Mouse (Mus musculus) heart, postnatal 4 days (tissue): ENCODE measurements around the gene Cyba. TPM values are rescaled to one million over a fixed set of nuclear protein-coding genes. Genes with fewer than 3 reads are reported as not detected.
A peak's percentile ranks its signal among the peaks of the same experiment; 100 is the strongest.

Source experiments
- DNase-seq: peaks from one replicate; pipeline ENCODE4 v3.0.0; 2021
- microRNA-seq, 2 experiments: library from miRNA; unstranded; fragments of <30 nt; microRNA quantifications; one replicate each; pipeline ENCODE4 v1.2.0; 2021 to 2022
- total RNA-seq, 2 experiments: library from RNA; stranded (reverse); gene quantifications; 2 replicates each; pipeline ENCODE4 v1.2.3; 2021

Gene Cyba
- total RNA-seq, 2 experiments from 2014 or later = 59.7 to 69.2 TPM

DNA sequence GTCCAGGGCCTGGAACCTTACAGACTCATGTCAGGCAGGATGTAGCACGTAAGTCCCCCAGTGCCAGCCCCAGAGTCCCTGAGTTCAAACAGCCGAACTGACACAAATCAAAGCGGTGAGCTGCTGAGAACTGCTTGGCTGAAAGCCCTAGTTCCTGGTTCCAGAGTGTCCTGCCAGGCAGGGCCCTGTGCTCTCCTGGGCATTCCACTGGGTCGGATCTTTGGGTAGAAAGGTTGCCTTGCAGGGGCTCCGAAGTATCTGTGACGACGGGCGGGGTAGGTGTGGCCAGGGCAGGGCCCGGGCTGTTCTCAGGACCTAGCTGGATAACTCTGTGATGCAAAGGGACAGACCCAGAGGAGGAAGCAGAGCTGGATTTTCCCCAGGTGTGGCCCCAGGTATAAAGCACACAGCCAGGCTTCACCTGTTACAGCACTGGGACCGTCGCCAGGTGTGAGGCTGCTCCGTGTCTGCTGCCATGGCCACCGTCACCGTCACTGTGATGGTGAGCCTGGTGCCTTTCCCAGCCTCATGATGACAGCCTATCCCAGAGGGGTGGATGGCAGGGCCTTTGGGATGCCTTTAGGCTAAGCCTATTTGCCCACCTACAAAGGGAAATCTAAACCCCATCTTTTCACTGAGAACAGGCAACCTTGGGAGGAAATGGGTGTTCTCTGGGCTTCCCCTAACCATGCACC, 11.2 kb downstream of the Cyba start, which contains the start of gene Il17c:
TSS of gene Il17c (plus strand) at position 645 of the 695 bp plus-strand sequence.
- no peak for DNase-seq

DNA sequence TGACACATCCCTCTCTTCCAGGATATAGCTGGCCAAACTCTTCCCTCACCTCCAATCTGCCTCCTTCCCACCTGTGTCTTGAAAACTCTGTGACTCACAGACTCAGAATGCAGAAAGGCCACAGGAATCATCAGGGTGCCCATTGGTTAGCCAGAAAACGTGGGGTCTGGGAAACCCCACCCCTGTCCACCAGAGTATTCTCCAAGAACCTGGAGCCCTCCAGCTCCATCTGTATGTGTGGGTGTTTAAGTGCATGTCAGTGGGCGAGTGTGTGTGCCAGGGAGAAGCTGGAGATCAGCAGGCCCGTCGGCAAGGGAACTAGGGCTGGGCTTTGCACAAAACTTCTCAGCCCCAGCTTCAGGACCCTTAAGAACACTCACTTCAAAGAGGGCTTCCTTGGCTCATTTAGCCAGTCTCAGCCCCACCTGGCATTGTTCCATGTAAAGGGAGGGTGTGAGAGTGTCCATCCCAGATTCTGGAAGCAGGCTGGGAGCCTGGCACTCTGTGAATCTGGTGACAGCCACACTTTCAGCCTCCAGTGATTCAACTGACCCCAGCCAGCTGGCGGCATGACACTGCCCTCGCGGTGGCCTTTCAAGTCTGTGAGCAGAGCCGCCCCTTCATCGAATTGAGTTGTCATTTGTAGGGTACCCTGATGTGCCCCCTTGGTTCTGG, 12.7 kb downstream of the Cyba start:
- peak; percentile 43 for DNase-seq

DNA sequence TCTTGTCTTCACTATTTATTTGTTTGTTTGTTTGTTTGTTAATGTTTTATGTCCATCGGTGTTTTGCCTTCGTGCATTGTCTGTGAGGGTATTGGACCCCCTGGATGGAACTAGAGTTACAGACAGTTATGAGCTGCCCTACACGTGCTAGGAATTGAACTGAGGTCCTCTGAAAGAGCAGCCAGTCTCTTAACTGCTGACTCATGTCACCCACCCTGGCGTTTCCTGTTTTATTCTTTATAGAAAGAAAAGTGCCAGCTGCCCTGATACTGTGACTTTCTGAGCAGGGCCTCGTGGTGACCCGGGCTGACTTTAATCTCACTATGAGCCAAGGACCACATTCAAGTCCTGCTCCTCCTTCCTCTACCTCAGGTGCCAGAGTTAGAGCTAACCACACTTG, 17.2 kb downstream of the Cyba start:
- DNase-seq = no peak

DNA sequence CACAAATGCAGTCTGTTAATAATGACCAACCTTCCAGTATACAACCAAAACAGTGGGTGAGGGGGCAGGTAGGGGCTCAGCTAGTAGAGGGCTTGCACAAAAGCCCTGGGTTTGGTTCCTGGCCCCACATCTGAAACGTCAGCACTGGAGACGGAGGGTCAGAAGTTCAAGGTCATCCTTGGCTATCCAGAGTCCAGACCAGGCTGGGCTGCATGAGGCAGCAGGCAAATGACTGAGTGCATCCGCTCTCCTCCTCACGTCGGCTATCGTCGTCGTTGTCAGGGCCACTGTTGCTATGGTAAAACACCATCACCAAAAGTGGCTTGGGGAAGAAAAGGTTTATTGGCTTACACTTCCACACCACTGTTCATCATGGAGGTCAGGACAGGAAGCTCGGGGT, 18.4 kb downstream of the Cyba start:
- no peak for DNase-seq

DNA sequence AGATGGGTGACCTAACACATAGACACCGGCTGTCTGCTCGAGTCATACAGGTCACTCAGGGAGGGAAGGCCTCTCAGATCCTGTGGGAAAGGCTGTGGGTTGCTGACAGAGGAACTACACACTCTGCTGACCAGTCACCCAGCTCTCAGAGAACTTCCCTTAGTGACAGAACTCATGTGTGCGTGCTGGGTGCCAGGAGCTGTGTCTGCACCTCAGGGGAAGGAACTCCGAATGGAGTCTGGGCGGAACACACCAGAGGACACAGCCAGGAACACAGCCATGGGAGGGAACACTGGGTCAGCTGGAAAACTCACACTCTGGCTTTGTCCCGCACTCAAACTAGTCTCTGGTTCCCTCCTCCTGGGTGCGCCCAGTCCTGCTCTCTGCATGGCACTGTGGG, 25.1 kb downstream of the Cyba start:
- no peak for DNase-seq

DNA sequence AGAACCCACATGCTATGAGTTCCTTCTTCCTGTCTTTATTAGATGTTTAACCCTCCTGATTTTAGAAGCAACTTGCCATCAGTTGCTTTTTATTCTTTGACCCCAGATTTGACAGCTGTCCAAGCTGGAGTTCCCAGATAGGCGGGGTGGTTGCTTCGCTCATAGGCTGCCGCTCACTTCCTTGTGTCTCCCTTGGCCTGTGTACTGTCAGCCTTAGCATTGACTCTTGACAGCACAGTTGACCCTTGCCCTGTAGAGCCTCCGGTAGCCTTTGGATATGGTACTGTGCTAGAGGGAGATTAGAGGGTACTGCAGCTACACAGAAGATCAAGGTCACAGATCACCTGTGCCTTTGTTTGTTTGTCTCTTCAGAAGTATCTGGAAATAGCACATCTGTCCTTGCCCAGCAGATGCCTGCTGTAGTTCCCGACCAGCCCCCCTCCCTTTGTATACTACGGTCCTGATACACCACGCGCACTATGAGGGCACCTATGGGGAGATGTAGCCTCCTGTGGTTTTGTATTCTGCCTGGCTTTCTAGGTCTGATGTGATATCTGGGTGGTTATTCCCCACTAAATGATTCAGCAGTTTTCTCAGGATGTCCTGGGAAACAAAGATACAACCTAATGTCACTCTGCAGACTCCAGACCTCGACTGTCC, 27.5 kb downstream of the Cyba start:
- DNase-seq = no peak

DNA sequence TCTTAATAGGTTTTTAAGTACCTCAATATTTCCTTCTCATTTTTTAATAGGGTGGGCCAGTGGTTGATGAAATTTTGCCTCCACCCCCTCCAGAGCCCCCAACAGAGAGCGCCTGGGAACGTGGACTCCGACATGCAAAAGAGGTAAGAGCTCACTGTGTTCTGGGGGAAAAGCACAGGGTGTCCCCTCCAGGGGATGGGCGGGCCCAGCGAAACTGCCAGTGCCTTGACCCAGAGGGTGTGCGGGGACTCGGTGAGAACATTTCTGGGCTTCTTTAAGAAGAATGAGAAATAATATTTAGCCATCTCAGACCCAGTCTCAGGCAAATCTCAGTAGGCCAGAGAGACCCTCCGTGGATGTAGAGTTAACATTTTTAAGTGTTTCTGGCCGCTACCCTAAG, 34.5 kb downstream of the Cyba start:
- no peak for DNase-seq

DNA sequence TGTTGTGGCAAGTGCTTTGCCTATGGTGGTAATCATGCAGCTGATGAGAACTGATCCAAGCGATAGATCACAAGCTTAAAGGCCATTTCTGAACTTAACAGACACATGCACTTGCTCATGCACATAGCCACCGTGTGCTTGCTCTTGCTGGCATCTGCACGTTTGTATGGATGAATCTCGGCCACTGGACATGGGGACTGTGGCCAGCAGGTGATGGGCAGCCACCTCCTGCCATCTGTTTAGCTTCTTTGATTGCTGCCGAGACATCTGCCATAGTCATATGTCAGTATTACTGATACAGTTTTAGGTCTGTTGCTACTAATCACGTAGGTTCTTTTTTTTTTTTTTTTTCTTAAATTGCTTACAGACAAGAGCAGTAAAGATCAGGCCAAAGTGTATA, 37.4 kb downstream of the Cyba start:
- DNase-seq = no peak

DNA sequence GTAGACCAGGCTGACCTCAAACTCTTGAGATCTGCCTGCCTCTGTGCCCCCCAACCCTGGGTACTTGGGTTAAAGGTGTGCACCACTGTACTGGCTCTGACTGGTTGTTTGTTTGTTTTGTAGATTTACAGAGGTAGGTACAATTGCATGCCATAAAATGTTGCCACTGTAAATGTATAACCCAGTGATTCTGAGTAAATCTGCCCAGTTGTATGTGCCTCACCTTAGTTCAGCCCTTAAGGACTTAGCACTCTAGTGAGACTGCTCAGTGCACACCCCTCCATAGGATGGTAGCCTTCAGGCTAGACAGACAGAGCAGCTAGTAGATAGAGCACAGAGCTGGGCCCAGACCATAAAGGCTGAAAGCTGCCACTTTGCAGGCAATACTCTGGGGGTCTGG, 39.0 kb downstream of the Cyba start:
- DNase-seq = no peak

DNA sequence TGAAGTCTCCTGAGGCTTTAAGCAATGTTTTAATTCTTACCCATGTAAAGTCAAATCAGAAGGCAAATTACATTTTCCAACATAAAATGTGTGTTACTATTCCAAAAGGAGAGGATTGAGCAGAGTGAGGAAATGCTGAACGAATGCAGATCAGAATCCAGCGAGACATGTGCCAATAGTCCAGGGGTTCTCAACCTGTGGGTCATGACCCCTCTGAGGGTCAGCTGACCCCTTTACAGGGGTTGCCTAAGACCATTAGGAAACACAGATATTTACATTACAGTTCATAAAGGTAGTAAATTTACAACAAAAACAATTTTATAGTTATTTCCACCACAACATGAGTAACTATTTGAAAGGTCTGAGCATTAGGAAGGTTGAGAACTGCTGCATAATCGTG, 42.0 kb downstream of the Cyba start:
- no peak for DNase-seq

DNA sequence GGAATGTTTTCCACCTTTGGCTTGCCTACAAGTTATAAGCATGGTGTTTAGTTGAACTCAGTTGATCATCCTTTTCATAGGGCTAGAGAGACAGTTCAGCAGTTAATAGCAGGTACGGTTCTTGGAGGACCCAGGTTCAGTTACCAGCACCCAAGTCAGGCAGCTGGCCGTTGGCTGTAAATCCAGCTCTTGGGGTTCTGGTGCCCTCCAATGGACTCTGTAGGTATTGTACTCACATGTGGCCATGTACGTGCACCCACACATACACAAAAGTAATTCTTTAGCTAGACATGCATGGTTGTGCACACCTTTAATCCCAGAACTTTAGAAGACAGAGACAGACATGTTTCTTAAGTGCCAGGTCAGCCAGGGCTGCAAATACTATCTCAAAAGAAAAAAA, 43.4 kb downstream of the Cyba start:
- no peak for DNase-seq

DNA sequence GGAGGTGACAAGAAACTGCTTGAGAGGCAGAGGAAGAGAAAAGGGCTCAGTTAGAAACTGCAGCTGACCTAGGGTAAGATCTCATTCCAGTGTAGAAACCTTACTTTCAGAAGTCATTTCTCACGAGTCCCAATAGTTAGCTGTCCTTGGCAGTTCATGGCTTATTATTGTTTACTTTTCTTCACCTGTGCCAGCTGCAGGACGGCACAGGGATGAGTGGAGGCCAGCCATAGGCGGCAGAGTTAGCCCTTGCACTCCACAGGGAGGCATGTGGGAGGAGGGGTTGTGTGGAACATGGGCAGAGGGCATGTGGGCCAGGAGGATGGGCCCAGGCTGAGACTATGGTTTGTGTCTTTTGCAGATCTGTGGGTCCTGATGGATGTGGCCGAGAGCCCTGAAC, 49.7 kb downstream of the Cyba start:
- DNase-seq = no peak

DNA sequence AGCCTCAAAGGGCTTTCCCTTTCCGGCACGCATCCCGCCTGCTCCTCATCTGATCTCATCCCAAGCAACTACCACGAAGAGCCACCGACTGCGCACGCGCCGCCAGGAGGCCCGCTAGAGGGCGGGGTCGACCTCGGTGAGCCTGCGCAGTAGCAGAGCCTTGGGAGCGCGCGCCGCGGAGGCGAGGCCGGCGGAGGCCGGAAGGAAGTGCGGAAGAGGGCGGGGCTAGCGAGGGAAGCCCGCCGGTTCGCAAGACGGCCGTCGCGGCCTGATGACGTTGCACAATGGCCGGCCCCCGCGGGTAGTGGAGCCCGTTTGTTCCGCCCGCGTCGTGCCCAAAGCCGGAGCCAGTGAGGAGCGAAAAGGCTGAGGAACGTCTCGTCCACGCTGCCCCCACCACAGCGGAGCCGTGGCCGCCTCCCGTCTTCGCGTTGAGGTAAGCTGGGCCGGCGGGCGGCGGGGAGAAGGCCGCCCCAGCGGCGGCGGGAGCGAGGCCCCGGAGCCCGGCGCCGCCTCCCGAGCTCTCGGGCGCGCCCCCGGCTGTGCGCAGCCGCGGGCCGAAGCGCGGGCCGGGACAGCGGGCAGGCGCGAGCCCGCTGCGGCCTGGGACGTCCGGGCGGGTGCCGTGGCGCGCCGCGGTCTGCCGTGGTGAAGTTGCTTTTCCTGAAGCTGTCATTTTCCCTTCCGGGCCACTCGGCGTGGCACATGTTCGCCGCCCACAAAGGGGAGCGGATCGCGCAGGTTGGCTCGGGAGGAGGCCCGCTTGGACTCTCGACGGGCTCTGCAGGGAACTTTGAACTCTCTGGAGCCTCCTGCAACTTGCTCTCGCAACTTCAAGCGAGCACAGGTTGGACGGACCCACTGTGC, 56.1 kb downstream of the Cyba start, which contains the start of gene Zc3h18:
TSS of gene Zc3h18 (plus strand) at position 245 of the 867 bp plus-strand sequence.
- peak; percentile 100 for DNase-seq

DNA sequence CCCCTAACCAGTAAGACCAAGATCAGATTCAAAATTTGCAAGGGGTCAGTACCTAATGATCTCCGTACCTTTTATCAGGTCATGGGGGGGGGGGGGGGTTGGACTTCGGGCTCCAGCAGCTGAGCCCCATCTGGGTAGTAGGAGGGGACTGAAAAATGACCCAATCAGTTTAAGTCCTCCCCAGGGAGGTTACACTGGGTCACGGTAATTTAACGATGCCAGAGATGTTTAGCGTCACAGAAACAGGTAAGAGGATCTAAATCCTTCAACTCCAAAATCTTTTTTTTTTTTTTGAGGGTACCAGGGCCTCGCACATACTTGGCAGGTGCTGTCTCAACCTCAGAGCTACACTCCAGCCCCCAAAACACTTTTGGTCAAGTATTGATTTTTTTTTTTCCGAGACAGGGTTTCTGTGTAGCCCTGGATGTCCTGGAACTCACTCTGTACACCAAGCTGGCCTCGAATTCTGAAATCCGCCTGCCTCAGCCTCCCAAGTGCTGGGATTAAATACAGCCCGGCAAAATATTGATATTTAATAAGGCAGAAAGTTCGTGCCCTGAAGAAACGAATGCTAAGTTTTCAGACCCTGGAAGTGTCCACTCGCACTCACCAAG, 56.9 kb downstream of the Cyba start:
- no peak for DNase-seq

DNA sequence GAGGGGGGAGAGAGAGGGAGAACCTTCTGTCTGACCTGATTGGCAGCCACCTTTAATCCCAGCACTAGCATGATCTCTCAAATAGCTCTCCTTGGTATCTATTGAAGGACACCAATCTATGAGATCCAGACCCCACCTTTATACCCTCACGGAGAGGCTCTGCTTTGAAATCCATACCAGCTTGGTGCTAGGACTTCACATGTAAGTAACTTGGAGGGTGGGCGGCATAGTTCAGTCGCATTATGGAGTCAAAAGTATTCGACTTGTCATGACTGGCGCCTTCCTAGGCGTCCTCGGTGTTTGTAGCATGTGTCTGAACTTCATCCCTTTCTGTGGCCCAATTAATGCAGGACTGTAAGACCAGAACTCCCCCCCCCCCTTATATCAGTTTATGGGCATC, 57.4 kb downstream of the Cyba start:
- no peak for DNase-seq

Small RNA genes lying within 50 kb of the gene (microRNA-seq; reads per million reads assigned to microRNA genes)
- gene Gm24366 = 0 reads per million in 2 experiments

Other genes starting within 250 kb of the Cyba start
- 10 to 100 TPM; 45.7 to 47.0 TPM for gene Zfpm1, start 150.8 kb downstream of the Cyba start, total RNA-seq
- not detected for gene Trhr2, start 72.2 kb downstream of the Cyba start, total RNA-seq
- gene Zc3h18, start 56.3 kb downstream of the Cyba start, total RNA-seq = 10 to 100 TPM; 28.4 to 31.1 TPM
- not detected for gene Il17c, start 10.9 kb downstream of the Cyba start, total RNA-seq
- gene Mvd, start 10.5 kb upstream of the Cyba start, total RNA-seq = 1 to 10 TPM; 8.0 to 8.4 TPM
- under 1 TPM; 0.55 to 0.63 TPM for gene Snai3, start 27.8 kb upstream of the Cyba start, total RNA-seq
- gene Rnf166, start 43.1 kb upstream of the Cyba start, total RNA-seq = 10 to 100 TPM; 24.3 to 27.4 TPM
- 10 to 100 TPM; 16.2 to 22.4 TPM for gene Ctu2, start 43.2 kb upstream of the Cyba start, total RNA-seq
- gene Piezo1, start 118.4 kb upstream of the Cyba start, total RNA-seq = 10 to 100 TPM; 53.7 to 55.4 TPM
- gene Cdt1, start 135.1 kb upstream of the Cyba start, total RNA-seq = 10 to 100 TPM; 36.5 to 38.2 TPM
- gene Aprt, start 144.0 kb upstream of the Cyba start, total RNA-seq = 10 to 100 TPM; 58.5 to 58.8 TPM
- gene Galns, start 178.5 kb upstream of the Cyba start, total RNA-seq = 10 to 100 TPM in 1 of 2 experiments, 1 to 10 TPM in 1; 9.2 to 10.6 TPM
- gene Trappc2l, start 178.7 kb upstream of the Cyba start, total RNA-seq = 10 to 100 TPM; 48.7 to 56.3 TPM
- gene Pabpn1l, start 189.8 kb upstream of the Cyba start, total RNA-seq = not detected